In genomic region chr9:107246170-107246569, GRCm38 (mm10) we compare ENCODE assay signal across 9 mouse cellular contexts. TPM values are rescaled to one million over a fixed set of nuclear protein-coding genes. Genes with fewer than 3 reads are reported as not detected.
A peak's percentile ranks its signal among the peaks of the same experiment; 100 is the strongest.
DNase-seq lines count a peak whose midpoint lies in the region; ATAC-seq and TF ChIP-seq lines count a peak whose summit lies in the region.
"Had no signal": no experiment of that assay in that cellular context is flagged by ENCODE, and none has a peak within 500 bp of the region (broad histone marks: within the 10 kb centered on the region; RNA-seq: fewer than 3 reads in every experiment).

No protein-coding gene starts in this region.

- peak; percentile 63; the same call in 1 of the 2 replicates for ATAC-seq in common myeloid progenitor, adult 5-6 weeks (replicated peaks; ENCODE audit: low read depth, poor library complexity, severe bottlenecking)
- ATAC-seq in stomach, postnatal 0 days (ENCODE audit: low FRiP score, low TSS enrichment): no peak

- no peaks in the 10 kb centered on the region for H3K9me3 ChIP-seq in stomach, postnatal 0 days (ENCODE audit: control insufficient read depth, low read length)

- peak; percentile 69 for TF ChIP-seq CTCF in stomach, postnatal 0 days (IDR thresholded peaks at IDR 0.05; ENCODE audit: low read depth)

- H3K4me2 ChIP-seq in stomach, postnatal 0 days (replicated peaks; ENCODE audit: low read depth): no peak overlapping the region

- no peak overlapping the region for H3K4me3 ChIP-seq in stomach, postnatal 0 days (ENCODE audit: low read depth, low read length)

- WGBS in stomach, postnatal 0 days: 61% methylated on average over 4 of the region's 4 CpGs

- no peaks in the 10 kb centered on the region for H3K36me3 ChIP-seq in stomach, postnatal 0 days (ENCODE audit: control insufficient read depth, insufficient read depth, low read length)

- H3K4me1 ChIP-seq in stomach, postnatal 0 days (replicated peaks; ENCODE audit: control insufficient read depth, insufficient read depth): no peaks in the 10 kb centered on the region

- no peak overlapping the region for H3K9ac ChIP-seq in stomach, postnatal 0 days (ENCODE audit: low read length)

- DNase-seq in embryo, embryonic 10 days (ENCODE audit: low spot score): peak; percentile 24
- no peak for DNase-seq in embryo, embryonic 9.5 days (ENCODE audit: extremely low spot score)
- DNase-seq in retina, embryonic 14.5 days (ENCODE audit: low spot score): peak; percentile 38
- DNase-seq in retina, postnatal 1 day: no peak
- DNase-seq in stomach, postnatal 0 days (ENCODE audit: low spot score): no peak
- DNase-seq in layer of hippocampus, adult 9-11 months: no peak
- DNase-seq in right cerebral cortex, postnatal 4 days: no peak
- DNase-seq: spleen, adult 18-20 months had no signal

- H3K27ac ChIP-seq in stomach, postnatal 0 days (replicated peaks): no peak overlapping the region

- TF ChIP-seq EP300 in stomach, postnatal 0 days (optimal IDR thresholded peaks at IDR 0.05): no peak

- no peaks in the 10 kb centered on the region for H3K27me3 ChIP-seq in stomach, postnatal 0 days (ENCODE audit: control insufficient read depth, insufficient read depth, low read length)

RNA-seq across cellular contexts. Expression of gene Dock3, which starts 14.5 kb away (rescaled TPM):
- 0.23 and 1.6 TPM in 2 replicates for total RNA-seq in common myeloid progenitor, adult 5-6 weeks (2017)
- 0.93 and 1.9 TPM in 2 replicates for polyA plus RNA-seq in stomach, postnatal 0 days (2015; fragmentation: Nextera tagmentation; extraction: Ambion mirVana)

RNA-seq across cellular contexts. Expression of gene Mapkapk3, which starts 43.5 kb away (rescaled TPM):
- total RNA-seq in common myeloid progenitor, adult 5-6 weeks (2017): 61.4 and 71.9 TPM in 2 replicates
- polyA plus RNA-seq in stomach, postnatal 0 days (2015; fragmentation: Nextera tagmentation; extraction: Ambion mirVana): 32.0 and 37.4 TPM in 2 replicates

RNA-seq across cellular contexts. Expression of gene Cish, which starts 49.7 kb away (rescaled TPM):
- 0.27 and 0.39 TPM in 2 replicates for total RNA-seq in common myeloid progenitor, adult 5-6 weeks (2017)
- polyA plus RNA-seq in stomach, postnatal 0 days (2015; fragmentation: Nextera tagmentation; extraction: Ambion mirVana): 30.8 and 32.2 TPM in 2 replicates

Comparison
In these comparisons a context has a peak if more than half of its experiments do, and no peak if none do; other contexts are left out.
1. DNase-seq: peak in embryo, embryonic 10 days (single experiment) and retina, embryonic 14.5 days (single experiment); none in embryo, embryonic 9.5 days (single experiment), retina, postnatal 1 day (single experiment), stomach, postnatal 0 days (single experiment), layer of hippocampus, adult 9-11 months (single experiment) and right cerebral cortex, postnatal 4 days (single experiment).